Mouse (Mus musculus) olfactory bulb, adult 2 months (tissue): Measurements from ENCODE around the gene Dglucy. TPM values are rescaled to one million over a fixed set of nuclear protein-coding genes. Genes with fewer than 3 reads are reported as not detected.

Source experiments
- H3K27ac ChIP-seq: fragments of 200-500 bp; 2 replicates; pipeline ENCODE4 v1.5.1; 2012; ENCODE audit warnings: low read depth, low read length; ENCODE audit not compliant: insufficient read depth
- H3K4me1 ChIP-seq: fragments of 200-500 bp; 2 replicates; pipeline ENCODE4 v1.6.1; 2012; ENCODE audit warnings: low read length; ENCODE audit not compliant: control insufficient read depth, insufficient read depth
- H3K4me3 ChIP-seq: fragments of 200-500 bp; 2 replicates; pipeline ENCODE4 v1.5.1; 2012; ENCODE audit warnings: mild to moderate bottlenecking, low read depth, low read length, moderate library complexity; ENCODE audit not compliant: insufficient read depth
- CTCF ChIP-seq: fragments of 200-500 bp; IDR thresholded peaks from 2 replicates; pipeline ENCODE4 v1.5.1; 2012; ENCODE audit warnings: low read depth, mild to moderate bottlenecking, low read length, moderate library complexity; ENCODE audit not compliant: insufficient read depth
- POLR2A ChIP-seq: fragments of 200-500 bp; IDR thresholded peaks from 2 replicates; pipeline ENCODE4 v1.6.1; 2012; ENCODE audit warnings: mild to moderate bottlenecking, low read depth, low read length, moderate library complexity; ENCODE audit not compliant: insufficient read depth
- WGBS: fragments of 180-500 bp; shearing (Covaris S2); methylation state at CpG from one replicate; pipeline ENCODE4 v1.1.7; 2018; 5-methylcytosine and 5-hydroxymethylcytosine counted together
- polyA plus RNA-seq: library from polyadenylated mRNA; stranded (reverse); fragments of >200 nt; gene quantifications from 2 replicates; pipeline ENCODE4 v1.2.4, GENCODE M21; 2012; ENCODE audit warnings: low replicate concordance; ENCODE audit not compliant: missing spikeins, insufficient read depth, insufficient read length

Dglucy gene
- polyA plus RNA-seq, 1 experiment, result not detected

DNA sequence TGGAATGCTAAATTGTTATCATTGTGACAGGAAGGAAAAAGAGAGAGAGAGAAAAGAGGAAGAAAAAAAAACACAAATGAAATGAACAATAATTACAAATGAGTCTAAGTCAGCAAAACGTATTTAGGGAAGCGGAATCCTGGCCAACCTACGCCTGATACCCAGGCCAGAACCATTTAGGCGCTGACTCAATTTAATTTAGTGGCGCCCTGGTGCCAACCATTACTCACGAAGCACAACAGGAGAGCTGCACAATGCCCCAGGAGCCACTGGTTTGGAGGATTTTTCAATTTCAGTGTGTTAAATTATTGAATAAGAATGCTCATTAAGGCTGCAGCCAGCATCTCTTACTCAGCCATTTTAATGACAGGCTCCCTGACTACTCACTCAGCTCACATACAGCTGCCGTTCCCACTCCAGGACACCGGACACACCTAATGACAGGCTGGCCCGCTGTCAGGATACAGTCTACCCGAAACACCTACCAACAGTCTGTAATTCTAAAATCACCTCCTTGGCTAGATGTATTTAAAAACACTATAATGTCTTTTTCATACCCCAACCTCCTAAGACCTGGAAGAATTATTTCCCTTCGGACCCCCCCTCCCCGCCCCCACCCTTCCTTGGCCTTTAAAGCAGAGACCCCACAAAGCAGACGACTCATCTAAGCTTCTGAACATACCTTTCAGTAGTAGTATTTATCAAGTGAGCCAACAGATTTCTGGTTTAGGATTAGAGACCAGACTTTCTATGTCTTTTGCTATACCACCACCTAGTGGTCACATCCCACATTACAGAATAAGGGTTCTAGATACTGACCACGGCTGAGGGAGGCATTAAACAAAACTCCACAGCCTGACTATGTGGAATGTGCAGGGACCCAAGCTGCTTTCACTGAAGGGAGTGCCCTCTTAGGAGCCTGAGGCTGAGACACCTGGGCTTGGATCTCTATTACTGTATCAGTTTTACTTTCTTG, 147.1 kb downstream of the Dglucy start:
- 37% methylated on average over 14 of the region's 14 CpGs for WGBS
- Histone ChIP-seq H3K4me3 (no peak overlapping the region), H3K4me1 (peaks cover 5% of the 10 kb centered on the region; the same call in 1 of the 2 replicates), H3K27ac (no peak overlapping the region)
- TF ChIP-seq CTCF (no peak), POLR2A (no peak)

DNA sequence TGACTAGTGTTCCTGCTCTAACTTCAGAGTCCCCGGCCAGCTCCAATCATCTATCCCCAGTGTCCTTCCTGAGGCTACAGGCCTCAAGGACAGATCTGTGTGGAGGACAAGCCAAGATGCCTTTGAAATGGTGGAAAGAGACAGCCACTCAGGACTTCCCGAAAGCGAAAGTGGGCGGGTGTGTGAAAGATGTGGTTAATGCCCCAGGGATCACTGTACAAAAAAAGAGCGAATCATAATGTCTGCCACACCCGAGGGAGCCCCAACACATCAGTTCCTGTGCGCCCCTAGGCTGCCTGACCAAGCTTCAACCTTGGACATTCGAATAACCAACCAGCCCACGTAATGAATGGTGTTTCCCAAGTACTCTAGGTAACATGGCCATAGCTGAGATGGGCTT, 149.4 kb downstream of the Dglucy start:
- Histone ChIP-seq H3K27ac (no peak overlapping the region), H3K4me3 (no peak overlapping the region), H3K4me1 (peaks cover 5% of the 10 kb centered on the region; the same call in 1 of the 2 replicates)
- 94% methylated on average over 9 of the region's 9 CpGs for whole genome bisulfite sequencing
- no peak for TF ChIP-seq POLR2A
- no peak for TF ChIP-seq CTCF

DNA sequence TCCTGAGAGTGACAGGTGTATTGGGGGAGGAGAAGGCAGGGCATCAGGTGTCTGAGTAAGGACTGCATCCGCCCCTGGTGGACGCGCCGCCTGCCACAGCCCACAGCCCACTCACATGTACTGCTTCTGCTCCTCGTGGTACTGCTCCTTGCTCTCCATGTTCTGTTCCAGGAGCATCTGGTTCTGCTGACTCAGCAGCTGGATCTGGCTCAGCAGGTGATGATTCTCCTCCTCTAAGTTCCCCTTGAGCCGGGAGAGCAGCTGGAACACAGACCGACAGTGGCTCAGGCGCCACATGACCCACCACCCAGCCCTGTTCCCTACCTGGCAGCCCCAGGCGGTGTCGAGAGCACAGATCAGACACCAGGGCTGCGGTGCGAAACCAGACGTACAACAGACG, 152.8 kb downstream of the Dglucy start:
- Histone ChIP-seq H3K4me3 (no peak overlapping the region), H3K27ac (no peak overlapping the region), H3K4me1 (no peaks in the 10 kb centered on the region)
- TF ChIP-seq POLR2A, result no peak
- no peak for TF ChIP-seq CTCF
- 94% methylated on average over 14 of the region's 14 CpGs for WGBS

DNA sequence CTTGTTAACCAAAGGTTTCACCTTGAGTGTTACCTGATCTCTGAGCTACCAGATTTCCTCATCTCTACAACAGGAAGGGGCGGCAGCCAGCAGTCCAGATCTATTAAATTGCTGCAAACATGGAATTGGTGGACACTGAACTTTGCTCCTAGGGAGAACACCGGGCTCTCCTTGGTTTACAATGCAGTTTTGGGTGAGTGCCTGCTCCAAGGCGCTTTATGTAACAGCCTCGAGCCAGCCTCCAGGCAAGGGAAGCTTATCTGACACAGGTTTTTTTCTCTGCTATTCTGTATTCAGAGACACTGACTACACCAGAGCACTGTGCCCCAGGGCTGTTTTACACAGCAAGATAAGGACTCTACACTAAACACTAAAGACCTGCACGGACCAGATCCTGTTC, 155.9 kb downstream of the Dglucy start:
- no peak overlapping the region for H3K27ac ChIP-seq
- no peak overlapping the region for H3K4me3 ChIP-seq
- no peak for TF ChIP-seq POLR2A
- TF ChIP-seq CTCF, result no peak
- 82% methylated on average over 5 of the region's 5 CpGs for WGBS
- no peaks in the 10 kb centered on the region for H3K4me1 ChIP-seq

DNA sequence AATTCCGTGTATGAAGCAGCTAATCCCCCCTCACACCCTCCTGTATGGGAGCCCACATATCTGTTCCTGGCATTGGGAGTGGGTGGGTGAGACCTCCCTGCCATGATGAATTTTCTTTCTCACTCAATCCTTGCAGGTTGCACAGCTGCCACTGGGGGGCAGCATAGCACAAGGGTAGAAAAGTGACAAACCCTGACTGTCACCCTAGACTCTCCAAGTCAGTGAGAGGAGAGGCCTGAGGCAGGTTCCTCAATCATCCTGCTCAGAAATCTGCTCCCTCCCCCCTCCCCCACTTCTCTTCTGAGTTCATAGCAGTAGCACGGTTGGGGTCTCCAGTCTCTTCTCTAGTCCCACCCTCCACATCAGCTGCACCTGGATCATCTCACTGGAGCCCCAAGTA, 157.3 kb downstream of the Dglucy start:
- H3K27ac ChIP-seq, result no peak overlapping the region
- no peaks in the 10 kb centered on the region for H3K4me1 ChIP-seq
- WGBS, result 8% methylated on average over 2 of the region's 2 CpGs
- TF ChIP-seq POLR2A (no peak), CTCF (peak; percentile 49; the same call in 1 of the 2 replicates)
- H3K4me3 ChIP-seq, result no peak overlapping the region

DNA sequence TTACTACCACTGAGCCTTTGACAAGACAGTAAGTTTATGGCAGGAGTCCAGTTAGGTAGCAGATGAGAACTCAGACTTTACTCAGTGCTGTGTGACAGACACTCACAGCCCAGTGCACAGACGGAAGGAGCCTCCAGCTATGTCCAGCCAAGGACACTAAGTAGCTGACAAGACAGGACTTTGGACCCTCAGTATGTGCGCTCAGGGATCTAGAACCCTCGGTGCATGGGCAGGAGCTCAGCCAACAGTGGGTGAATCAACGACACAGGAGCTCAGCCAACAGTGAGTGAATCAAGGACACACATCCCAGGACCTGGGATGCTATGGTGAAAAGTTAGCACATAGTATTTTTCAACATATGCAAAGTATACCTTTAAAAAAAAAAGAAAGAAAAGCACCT, 157.9 kb downstream of the Dglucy start:
- Histone ChIP-seq H3K4me1 (no peaks in the 10 kb centered on the region), H3K27ac (no peak overlapping the region), H3K4me3 (no peak overlapping the region)
- 89% methylated on average over 4 of the region's 4 CpGs for WGBS
- TF ChIP-seq POLR2A (no peak), CTCF (no peak)

DNA sequence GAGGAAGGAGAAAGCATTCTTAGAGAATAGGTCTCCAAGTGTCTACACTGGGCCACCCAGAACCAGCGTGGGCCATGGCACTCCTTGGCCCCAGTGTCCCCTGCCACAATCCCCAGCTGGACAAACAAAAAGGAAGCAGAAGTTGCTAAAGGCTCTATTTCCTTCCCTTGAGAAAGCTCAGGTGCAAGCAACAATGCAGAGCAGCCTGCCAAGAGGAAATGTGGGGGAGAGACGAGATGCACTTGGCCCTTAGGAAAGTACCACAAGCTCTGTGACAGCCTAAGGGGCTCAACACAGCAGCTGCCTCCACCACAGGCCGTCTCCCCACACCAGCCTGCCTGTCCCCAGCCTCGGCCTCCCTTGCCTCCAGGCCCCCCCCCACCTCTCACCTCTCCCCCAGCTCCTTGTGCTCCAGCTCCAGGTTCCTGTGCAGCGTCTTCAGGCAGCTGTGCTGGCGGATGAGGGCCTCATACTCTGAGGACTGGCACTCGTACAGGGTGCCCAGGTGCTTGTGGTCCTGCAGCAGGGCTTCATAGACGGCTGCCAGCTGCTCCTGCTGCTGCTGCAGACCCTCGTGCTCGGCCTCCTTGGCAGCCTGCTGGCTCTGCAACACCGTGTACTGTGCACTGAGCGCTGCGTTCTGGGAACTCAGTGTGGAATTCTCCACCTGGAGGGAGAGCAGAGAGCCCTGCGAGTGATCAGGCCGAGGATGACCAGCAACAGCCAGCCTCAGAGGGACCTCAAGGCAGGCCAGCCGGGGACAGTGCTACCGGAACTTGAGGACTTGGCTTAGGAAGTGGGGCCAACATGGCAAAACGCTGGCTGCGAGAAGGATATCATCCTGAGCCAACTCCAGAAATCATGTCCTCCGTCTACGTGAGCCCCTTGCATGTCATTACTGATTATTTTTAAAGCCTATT, 158.8 kb downstream of the Dglucy start:
- no peaks in the 10 kb centered on the region for H3K4me1 ChIP-seq
- H3K4me3 ChIP-seq, result no peak overlapping the region
- TF ChIP-seq CTCF, result no peak
- TF ChIP-seq POLR2A, result no peak
- 75% methylated on average over 21 of the region's 21 CpGs for WGBS
- H3K27ac ChIP-seq, result no peak overlapping the region

DNA sequence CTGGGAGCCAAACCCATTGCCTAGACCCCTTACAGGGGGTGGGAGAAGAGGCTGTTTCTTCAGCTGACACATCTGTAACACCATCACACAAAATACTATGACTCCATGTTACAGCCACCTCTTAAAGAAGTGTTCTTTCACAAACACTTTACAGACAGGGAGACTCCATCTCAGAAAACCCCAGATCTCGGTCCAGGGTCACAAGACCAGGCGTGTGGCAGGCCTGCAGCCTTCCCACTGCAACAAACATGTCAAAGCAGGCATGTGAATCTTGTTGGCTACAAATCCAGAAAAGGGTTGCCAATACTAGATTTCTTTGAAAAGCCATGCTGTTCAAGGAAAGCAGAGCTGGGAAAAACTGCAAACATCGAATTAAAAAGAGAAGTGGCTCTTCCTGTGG, 162.5 kb downstream of the Dglucy start:
- Histone ChIP-seq H3K4me3 (no peak overlapping the region), H3K27ac (no peak overlapping the region), H3K4me1 (no peaks in the 10 kb centered on the region)
- TF ChIP-seq POLR2A, result no peak
- TF ChIP-seq CTCF, result no peak
- WGBS, result 92% methylated on average over 3 of the region's 3 CpGs
